Mouse (Mus musculus) spleen, adult 2 months (tissue): Measurements from ENCODE around the gene Tmem230. TPM values are rescaled to one million over a fixed set of nuclear protein-coding genes. Genes with fewer than 3 reads are reported as not detected.

Experiments used
- DNase-seq, 2 experiments: peaks; one replicate each; pipeline versions ENCODE4 v3.0.0 to v3.0.0-alpha.2; 2012 to 2021; ENCODE audit warnings: low spot score in 2 of 2, low read depth in 1 of 2
- H3K27ac ChIP-seq: fragments of 200-500 bp; 2 replicates; pipeline ENCODE4 v1.5.1; 2012; ENCODE audit warnings: low read length, inconsistent platforms; ENCODE audit not compliant: insufficient read depth
- H3K27me3 ChIP-seq: fragments of 200-500 bp; 2 replicates; pipeline ENCODE4 v1.6.1; 2012; ENCODE audit warnings: mild to moderate bottlenecking, moderate library complexity, low read length, inconsistent platforms; ENCODE audit not compliant: control insufficient read depth, insufficient read depth
- H3K36me3 ChIP-seq: fragments of 200-500 bp; 2 replicates; pipeline ENCODE4 v1.6.1; 2012; ENCODE audit warnings: mild to moderate bottlenecking, low read length, inconsistent platforms; ENCODE audit not compliant: control insufficient read depth, insufficient read depth
- H3K4me1 ChIP-seq: fragments of 200-500 bp; 2 replicates; pipeline ENCODE4 v1.6.1; 2011; ENCODE audit warnings: inconsistent platforms; ENCODE audit not compliant: control insufficient read depth, insufficient read depth, insufficient read length
- H3K4me3 ChIP-seq: fragments of 200-500 bp; 2 replicates; pipeline ENCODE4 v1.5.1; 2011; ENCODE audit warnings: mild to moderate bottlenecking, inconsistent platforms; ENCODE audit not compliant: insufficient read depth, insufficient read length; ENCODE audit errors: extremely low read depth
- CTCF ChIP-seq: fragments of 200-500 bp; IDR thresholded peaks from 2 replicates; pipeline ENCODE4 v1.5.1; 2011; ENCODE audit warnings: mild to moderate bottlenecking, inconsistent platforms; ENCODE audit not compliant: insufficient read depth, insufficient read length, insufficient replicate concordance; ENCODE audit errors: extremely low read depth
- POLR2A ChIP-seq: fragments of 200-500 bp; IDR thresholded peaks from 2 replicates; pipeline ENCODE4 v1.6.1; 2011; ENCODE audit warnings: low read depth, low read length, inconsistent platforms
- WGBS: fragments of 180-500 bp; shearing (Covaris S2); methylation state at CpG from one replicate; pipeline ENCODE4 v1.1.7; 2018; 5-methylcytosine and 5-hydroxymethylcytosine counted together
- polyA plus RNA-seq: library from polyadenylated mRNA; depleted of rRNA; stranded (reverse); fragments of >200 nt; gene quantifications from 2 replicates; pipeline ENCODE4 v1.2.3, GENCODE M21; 2012

Gene Tmem230
- polyA plus RNA-seq, 1 experiment, result 40.7 TPM

GRCm38 (mm10) chr2:132224359-132224758, 23.2 kb downstream of the Tmem230 start:
- TF ChIP-seq CTCF, result no peak
- TF ChIP-seq POLR2A, result no peak
- Histone ChIP-seq H3K27ac (no peak overlapping the region), H3K4me3 (no peak overlapping the region), H3K4me1 (no peaks in the 10 kb centered on the region), H3K36me3 (no peaks in the 10 kb centered on the region), H3K27me3 (no peaks in the 10 kb centered on the region)
- DNase-seq, result no peak
- 66% methylated on average over 4 of the region's 4 CpGs for WGBS

- TF ChIP-seq POLR2A (no peak), CTCF (no peak)
- H3K36me3 ChIP-seq, result no peaks in the 10 kb centered on the region
- DNase-seq, result no peak
- WGBS, result 57% methylated on average over 11 of the region's 11 CpGs
- H3K4me3 ChIP-seq, result no peak overlapping the region
- no peak overlapping the region for H3K27ac ChIP-seq
- no peaks in the 10 kb centered on the region for H3K4me1 ChIP-seq
- no peaks in the 10 kb centered on the region for H3K27me3 ChIP-seq
Observed at GRCm38 (mm10) chr2:132221611-132222073, 26.0 kb downstream of the Tmem230 start.

GRCm38 (mm10) chr2:132211995-132212656, 35.5 kb downstream of the Tmem230 start:
- H3K27me3 ChIP-seq, result no peaks in the 10 kb centered on the region
- TF ChIP-seq POLR2A (no peak), CTCF (no peak)
- no peaks in the 10 kb centered on the region for H3K36me3 ChIP-seq
- H3K4me1 ChIP-seq, result no peaks in the 10 kb centered on the region
- no peak for DNase-seq
- WGBS, result 78% methylated on average over 5 of the region's 5 CpGs
- H3K4me3 ChIP-seq, result no peak overlapping the region
- no peak overlapping the region for H3K27ac ChIP-seq

GRCm38 (mm10) chr2:132210806-132211312, 36.7 kb downstream of the Tmem230 start:
- TF ChIP-seq CTCF, result no peak
- no peak for DNase-seq
- Histone ChIP-seq H3K4me1 (no peaks in the 10 kb centered on the region), H3K4me3 (no peak overlapping the region), H3K27ac (no peak overlapping the region), H3K36me3 (no peaks in the 10 kb centered on the region), H3K27me3 (no peaks in the 10 kb centered on the region)
- 82% methylated on average over 9 of the region's 9 CpGs for WGBS

- WGBS, result 68% methylated on average over 8 of the region's 8 CpGs
- TF ChIP-seq POLR2A, result no peak
- no peak for TF ChIP-seq CTCF
- Histone ChIP-seq H3K36me3 (no peaks in the 10 kb centered on the region), H3K27me3 (no peaks in the 10 kb centered on the region), H3K4me1 (no peaks in the 10 kb centered on the region), H3K4me3 (no peak overlapping the region), H3K27ac (no peak overlapping the region)
- DNase-seq, result no peak
Observed at GRCm38 (mm10) chr2:132208246-132208881, 39.2 kb downstream of the Tmem230 start.

- no peak for DNase-seq
- Histone ChIP-seq H3K4me3 (no peak overlapping the region), H3K27ac (no peak overlapping the region), H3K4me1 (no peaks in the 10 kb centered on the region), H3K36me3 (no peaks in the 10 kb centered on the region), H3K27me3 (no peaks in the 10 kb centered on the region)
- WGBS, result 92% methylated on average over 16 of the region's 16 CpGs
- TF ChIP-seq CTCF (no peak), POLR2A (no peak)
Observed at GRCm38 (mm10) chr2:132206316-132206881, 41.2 kb downstream of the Tmem230 start.

GRCm38 (mm10) chr2:132205549-132205948, 42.1 kb downstream of the Tmem230 start:
- no peaks in the 10 kb centered on the region for H3K27me3 ChIP-seq
- TF ChIP-seq CTCF (no peak), POLR2A (no peak)
- no peak overlapping the region for H3K4me3 ChIP-seq
- WGBS, result 77% methylated on average over 4 of the region's 4 CpGs
- H3K36me3 ChIP-seq, result no peaks in the 10 kb centered on the region
- no peak for DNase-seq
- no peaks in the 10 kb centered on the region for H3K4me1 ChIP-seq
- no peak overlapping the region for H3K27ac ChIP-seq
